Mouse (Mus musculus) left cerebral cortex, adult 18-20 months (tissue): ENCODE measurements at regions not wholly inside any gene's neighbourhood (a gene's known extent, or its start where the extent isn't known, plus 50 kb on each side); places are given as distances from the start of the nearest gene placed in this dataset.

ENCODE experiments used
- DNase-seq, 2 experiments: peaks; one replicate each; pipeline ENCODE4 v3.0.0; 2021 to 2022; ENCODE audit warnings: low spot score in 2 of 2, mixed read lengths in 1 of 2

GRCm38 (mm10) chr3:105223671-105224070 is 157.0 kb downstream of the 4930564D02Rik start:
- DNase-seq, result no peak

GRCm38 (mm10) chr3:105227551-105227950 is 160.9 kb downstream of the 4930564D02Rik start:
- DNase-seq, result no peak

GRCm38 (mm10) chr3:105228401-105228800 is 161.8 kb downstream of the 4930564D02Rik start:
- no peak for DNase-seq

- DNase-seq, result no peak
These were observed 174.4 kb downstream of the 4930564D02Rik start for GRCm38 (mm10) chr3:105241048-105241447.

- DNase-seq, result no peak
These were observed 190.5 kb downstream of the 4930564D02Rik start for GRCm38 (mm10) chr3:105257096-105257495.

GRCm38 (mm10) chr3:105275241-105275640 is 176.9 kb upstream of the Kcnd3 start:
- no peak for DNase-seq

GRCm38 (mm10) chr3:105280971-105281370 is 171.2 kb upstream of the Kcnd3 start:
- DNase-seq, result peak; percentile 7 to 14

- DNase-seq, result peak; percentile 7 to 30
These were observed 170.4 kb upstream of the Kcnd3 start for GRCm38 (mm10) chr3:105281686-105282085.

GRCm38 (mm10) chr3:105298273-105298672 is 153.9 kb upstream of the Kcnd3 start:
- DNase-seq, result no peak

GRCm38 (mm10) chr3:105300693-105301548 is 151.2 kb upstream of the Kcnd3 start:
- no peak for DNase-seq

GRCm38 (mm10) chr3:105307676-105308075 is 144.5 kb upstream of the Kcnd3 start:
- DNase-seq, result no peak

GRCm38 (mm10) chr3:105309020-105309419 is 143.1 kb upstream of the Kcnd3 start:
- DNase-seq, result no peak

GRCm38 (mm10) chr3:105353268-105353667 is 98.9 kb upstream of the Kcnd3 start:
- DNase-seq, result no peak

- no peak for DNase-seq
These were observed 97.8 kb upstream of the Kcnd3 start for GRCm38 (mm10) chr3:105354123-105354931.

GRCm38 (mm10) chr3:105357511-105357910 is 94.6 kb upstream of the Kcnd3 start:
- DNase-seq, result no peak

GRCm38 (mm10) chr3:105359636-105360035 is 92.5 kb upstream of the Kcnd3 start:
- DNase-seq, result no peak

- peak in 1 of 2 experiments; percentile 29 for DNase-seq
These were observed 87.4 kb upstream of the Kcnd3 start for GRCm38 (mm10) chr3:105364685-105365084.

- no peak for DNase-seq
These were observed 85.3 kb upstream of the Kcnd3 start for GRCm38 (mm10) chr3:105366806-105367205.

GRCm38 (mm10) chr3:105367972-105368371 is 84.2 kb upstream of the Kcnd3 start:
- no peak for DNase-seq

GRCm38 (mm10) chr3:105372371-105372828 is 79.7 kb upstream of the Kcnd3 start:
- no peak for DNase-seq

GRCm38 (mm10) chr3:105374306-105374705 is 77.8 kb upstream of the Kcnd3 start:
- no peak for DNase-seq

- DNase-seq, result no peak
These were observed 77.3 kb upstream of the Kcnd3 start for GRCm38 (mm10) chr3:105374836-105375235.
